Mouse (Mus musculus) E14TG2a.4 (cell line): ENCODE measurements around the gene Spast.

Experiments
- H3K27me3 ChIP-seq: 2 replicates; pipeline ENCODE4 v1.6.1; 2014; ENCODE audit warnings: low read length, control low read depth; ENCODE audit not compliant: insufficient read depth
- H3K36me3 ChIP-seq: 2 replicates; pipeline ENCODE4 v1.6.1; 2014; ENCODE audit warnings: low read length, control low read depth; ENCODE audit not compliant: insufficient read depth
- H3K4me1 ChIP-seq: replicated peaks from 2 replicates; pipeline ENCODE4 v1.6.1; 2014; ENCODE audit warnings: low read depth, low read length, control low read depth
- H3K4me3 ChIP-seq: replicated peaks from 2 replicates; pipeline ENCODE4 v1.5.1; 2014; ENCODE audit warnings: mild to moderate bottlenecking, low read length
- H3K9me3 ChIP-seq: 2 replicates; pipeline ENCODE4 v1.6.1; 2014; ENCODE audit warnings: low read length, control low read depth
- CTCF ChIP-seq: conservative IDR thresholded peaks from 2 replicates; pipeline ENCODE4 v1.5.1; 2014; ENCODE audit warnings: low read length
- NANOG ChIP-seq: IDR thresholded peaks from 2 replicates; pipeline ENCODE4 v1.6.1; 2014; ENCODE audit warnings: borderline replicate concordance, low read length, mixed read lengths
- POU5F1 ChIP-seq: IDR thresholded peaks from 2 replicates; pipeline ENCODE4 v1.6.1; 2014; ENCODE audit warnings: low read length, borderline replicate concordance

Spast gene

GRCm38 (mm10) chr17:74430074-74430473 lies 91.3 kb downstream of the Spast start:
- H3K4me3 ChIP-seq: no peak overlapping the region
- H3K9me3 ChIP-seq: no peaks in the 10 kb centered on the region
- no peaks in the 10 kb centered on the region for H3K27me3 ChIP-seq
- peaks cover 23% of the 10 kb centered on the region for H3K36me3 ChIP-seq
- TF ChIP-seq NANOG (no peak), CTCF (no peak), POU5F1 (no peak)
- peaks cover 44% of the 10 kb centered on the region for H3K4me1 ChIP-seq

GRCm38 (mm10) chr17:74431481-74431880 lies 92.7 kb downstream of the Spast start:
- peaks cover 11% of the 10 kb centered on the region for H3K36me3 ChIP-seq
- peak; percentile 14 for TF ChIP-seq CTCF
- TF ChIP-seq NANOG: no peak
- no peak for TF ChIP-seq POU5F1

GRCm38 (mm10) chr17:74432631-74433030 lies 93.8 kb downstream of the Spast start:
- TF ChIP-seq POU5F1: no peak
- TF ChIP-seq CTCF: no peak
- no peak for TF ChIP-seq NANOG
- no peaks in the 10 kb centered on the region for H3K27me3 ChIP-seq
- no peak overlapping the region for H3K4me3 ChIP-seq
- peaks cover 42% of the 10 kb centered on the region for H3K4me1 ChIP-seq
- no peaks in the 10 kb centered on the region for H3K9me3 ChIP-seq
- no peaks in the 10 kb centered on the region; the same call in 1 of the 2 replicates for H3K36me3 ChIP-seq

More at GRCm38 (mm10) chr17:74431481-74431880, 92.7 kb downstream of the Spast start:
- Histone ChIP-seq H3K9me3 (no peaks in the 10 kb centered on the region), H3K4me1 (peaks cover 48% of the 10 kb centered on the region), H3K4me3 (no peak overlapping the region), H3K27me3 (no peaks in the 10 kb centered on the region)

GRCm38 (mm10) chr17:74437762-74438161 lies 99.0 kb downstream of the Spast start:
- H3K4me3 ChIP-seq: no peak overlapping the region
- H3K27me3 ChIP-seq: no peaks in the 10 kb centered on the region
- H3K4me1 ChIP-seq: peaks cover 21% of the 10 kb centered on the region
- no peaks in the 10 kb centered on the region for H3K9me3 ChIP-seq
- H3K36me3 ChIP-seq: no peaks in the 10 kb centered on the region
- TF ChIP-seq NANOG: no peak
- no peak for TF ChIP-seq POU5F1
- TF ChIP-seq CTCF: no peak

- Histone ChIP-seq H3K9me3 (no peaks in the 10 kb centered on the region), H3K4me1 (peaks cover 4% of the 10 kb centered on the region), H3K4me3 (no peak overlapping the region), H3K27me3 (no peaks in the 10 kb centered on the region), H3K36me3 (peaks cover 8% of the 10 kb centered on the region)
- TF ChIP-seq NANOG (no peak), CTCF (no peak), POU5F1 (no peak)
Measured at GRCm38 (mm10) chr17:74440486-74440885, 101.7 kb downstream of the Spast start.
